Mouse (Mus musculus) kidney, postnatal 10 days (tissue): ENCODE results near the gene Fam167b.
A peak's percentile ranks its signal among the peaks of the same experiment; 100 is the strongest.

Experiments
- DNase-seq: peaks from one replicate; pipeline ENCODE4 v3.0.0; 2021; ENCODE audit warnings: mixed read lengths

The Fam167b gene

DNA sequence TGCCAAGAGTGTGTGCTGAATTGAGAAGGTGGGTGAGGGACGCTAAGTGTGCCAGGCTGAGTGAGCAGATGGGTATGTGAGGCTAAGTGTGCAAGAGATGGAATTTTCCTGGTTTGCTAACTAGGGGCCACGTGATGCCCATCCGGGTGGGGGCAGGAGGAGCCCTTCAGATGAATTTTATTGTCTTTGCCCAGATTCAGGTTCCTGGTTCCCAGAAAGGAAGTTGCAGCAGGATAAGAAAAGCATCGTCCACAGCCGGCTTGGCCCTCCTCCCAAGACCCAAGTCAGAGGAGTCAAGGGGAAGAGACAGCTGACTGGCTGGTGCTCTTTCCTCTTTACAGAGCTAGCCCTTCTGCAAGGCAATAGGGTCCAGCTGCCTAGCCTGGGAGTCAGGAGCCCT, at the start of gene Fam167b:
Fam167b (minus strand) TSS at position 84 of the 400 bp plus-strand sequence.
- DNase-seq = peak; percentile 76

DNA sequence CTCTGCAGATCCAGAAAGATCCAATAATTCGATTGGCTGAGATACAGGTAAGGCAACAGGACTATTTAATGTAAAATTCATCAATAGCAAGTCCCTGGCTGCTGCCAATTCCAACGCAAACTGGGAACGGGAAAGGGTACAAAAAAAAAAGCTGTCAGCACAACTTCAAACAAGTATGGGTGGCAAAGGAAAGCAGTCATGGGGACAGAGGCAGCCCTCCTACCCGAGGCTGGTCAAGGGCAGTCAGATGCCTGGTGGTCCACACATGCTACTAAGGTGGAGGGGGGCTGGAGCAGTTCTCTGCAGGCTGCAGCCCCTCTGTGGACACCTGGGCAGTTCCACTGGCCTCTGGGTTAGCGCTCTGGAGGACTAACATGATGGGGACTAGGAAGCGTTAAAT, 47.7 kb upstream of the Fam167b start:
- DNase-seq = no peak

- DNase-seq = no peak
Observed at GRCm38 (mm10) chr4:129625496-129625895, 47.1 kb upstream of the Fam167b start.

DNA sequence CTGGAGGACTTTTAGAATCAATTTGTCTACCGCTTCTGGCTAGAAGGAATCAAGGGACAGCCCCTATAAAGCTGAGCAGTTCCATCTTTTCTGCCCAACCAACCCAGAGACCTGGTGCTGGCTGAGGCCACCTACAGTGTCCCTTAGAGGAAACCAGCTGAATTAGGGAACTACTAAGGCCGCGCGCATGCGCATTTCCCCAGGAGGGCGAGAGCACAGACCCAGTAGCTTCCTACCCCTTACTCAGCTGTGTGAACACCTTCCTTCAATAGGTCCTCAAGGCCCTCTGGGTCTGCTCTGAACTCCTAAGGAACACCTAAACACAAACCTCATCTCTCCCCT, 46.7 kb upstream of the Fam167b start:
- peak; percentile 70 for DNase-seq

- peak; percentile 88 for DNase-seq
Observed at GRCm38 (mm10) chr4:129624281-129625028, 46.1 kb upstream of the Fam167b start.

DNA sequence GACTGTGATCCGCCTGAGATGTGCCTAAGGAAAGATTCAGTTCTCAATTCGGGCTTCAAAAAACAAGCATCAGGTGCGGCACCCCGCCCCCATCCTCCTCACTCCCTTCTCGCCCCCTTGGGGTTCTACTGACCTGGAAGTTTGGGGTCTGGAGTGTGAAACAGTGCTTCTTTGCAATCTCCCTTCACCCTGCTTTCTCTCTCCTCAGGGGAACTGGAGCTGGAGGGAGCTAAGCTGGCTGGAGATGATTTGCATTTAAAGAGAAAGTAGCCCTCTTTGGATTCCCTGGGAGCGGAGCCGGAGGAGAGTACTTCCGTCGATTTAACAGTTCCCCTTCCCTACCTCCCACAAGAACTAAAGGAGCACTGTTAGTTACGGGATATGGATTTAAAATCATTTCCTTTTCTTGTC, 45.3 kb upstream of the Fam167b start, which contains the start of gene Ccdc28b:
Ccdc28b (minus strand) TSS at position 267 of the 411 bp plus-strand sequence.
- DNase-seq = peak; percentile 67

DNA sequence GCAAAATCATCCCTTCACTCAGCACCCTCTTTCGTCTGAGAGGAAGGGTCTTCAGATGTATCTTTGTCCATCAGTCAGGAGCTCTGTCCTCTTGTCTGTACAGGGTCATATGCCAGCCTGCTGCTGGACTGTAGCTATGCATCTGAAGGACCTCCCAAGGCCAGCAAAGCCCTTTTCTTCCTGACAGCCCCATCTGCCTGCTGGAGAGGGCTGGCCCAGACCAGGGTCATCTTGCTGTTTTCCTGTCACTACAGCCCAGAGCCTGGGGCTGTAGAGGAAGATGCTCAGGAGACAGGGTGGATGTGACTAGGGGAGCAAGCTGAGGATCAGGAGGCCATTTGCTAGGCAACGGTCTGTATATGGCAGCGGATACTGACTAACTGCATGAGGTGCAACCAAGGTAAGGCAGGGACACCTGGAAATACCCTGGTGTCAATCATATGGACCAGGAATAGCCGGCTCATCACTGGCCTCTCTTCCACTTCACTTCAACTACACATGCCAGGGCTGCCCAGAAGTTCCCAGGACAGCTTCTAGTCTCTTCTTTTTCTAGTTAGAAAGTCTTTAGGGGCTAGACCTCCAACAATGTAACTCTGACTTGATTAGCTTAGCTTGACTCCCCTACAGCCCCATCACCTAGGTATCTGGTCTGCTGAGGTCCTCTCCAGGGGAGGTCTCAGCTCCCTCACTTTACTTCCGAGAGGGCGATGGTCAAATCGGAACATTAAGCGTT, 44.6 kb upstream of the Fam167b start:
- no peak for DNase-seq

- DNase-seq = no peak
Observed at GRCm38 (mm10) chr4:129622120-129622802, 43.9 kb upstream of the Fam167b start.

- peak; percentile 49 for DNase-seq
Observed at GRCm38 (mm10) chr4:129621283-129621841, 43.0 kb upstream of the Fam167b start.

GRCm38 (mm10) chr4:129620419-129621282, 42.3 kb upstream of the Fam167b start:
- no peak for DNase-seq

DNA sequence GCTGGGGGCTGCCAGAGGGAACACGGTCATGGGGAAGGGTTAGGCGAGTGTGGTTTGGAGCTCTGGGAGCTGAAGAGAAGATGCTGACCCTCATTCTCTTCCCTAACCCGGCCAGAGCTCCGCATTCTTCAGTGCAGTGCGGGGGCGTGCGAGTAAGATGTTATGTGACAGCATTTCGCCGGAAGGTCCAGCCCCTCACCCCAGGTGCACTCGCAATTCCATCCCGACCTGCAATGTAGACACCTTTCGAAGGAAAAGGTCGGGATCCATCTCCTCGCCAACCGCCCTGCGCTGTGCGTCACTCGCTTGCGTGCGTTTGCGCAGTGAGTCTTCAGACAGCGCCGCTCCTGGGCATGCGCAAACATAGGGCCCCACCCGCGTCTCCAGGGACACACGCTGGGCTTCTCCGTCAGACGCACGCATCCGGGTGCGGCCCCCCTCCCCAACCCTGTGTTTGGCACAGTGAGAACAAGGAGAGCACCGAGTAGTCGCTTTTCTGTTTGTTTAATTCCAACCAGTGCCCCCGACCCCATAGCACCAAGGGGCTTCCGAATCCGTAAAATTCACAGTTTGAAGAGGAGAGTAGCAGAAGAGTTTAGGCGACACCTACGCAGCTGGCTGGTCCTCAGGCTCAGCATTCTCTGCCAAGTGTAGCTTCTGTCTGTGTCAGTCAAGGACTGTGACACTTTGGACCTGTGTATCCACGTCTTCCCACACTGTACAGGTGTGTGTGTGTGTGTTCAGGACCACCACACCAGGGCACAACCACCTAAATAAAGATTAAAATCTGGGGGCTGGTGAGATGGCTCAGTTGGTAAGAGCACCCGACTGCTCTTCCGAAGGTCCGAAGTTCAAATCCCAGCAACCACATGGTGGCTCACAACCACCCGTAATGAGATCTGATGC, 40.7 kb upstream of the Fam167b start, which contains the start of gene Iqcc:
Iqcc (minus strand) TSS at position 314 of the 906 bp plus-strand sequence.
- DNase-seq = peak; percentile 98

DNA sequence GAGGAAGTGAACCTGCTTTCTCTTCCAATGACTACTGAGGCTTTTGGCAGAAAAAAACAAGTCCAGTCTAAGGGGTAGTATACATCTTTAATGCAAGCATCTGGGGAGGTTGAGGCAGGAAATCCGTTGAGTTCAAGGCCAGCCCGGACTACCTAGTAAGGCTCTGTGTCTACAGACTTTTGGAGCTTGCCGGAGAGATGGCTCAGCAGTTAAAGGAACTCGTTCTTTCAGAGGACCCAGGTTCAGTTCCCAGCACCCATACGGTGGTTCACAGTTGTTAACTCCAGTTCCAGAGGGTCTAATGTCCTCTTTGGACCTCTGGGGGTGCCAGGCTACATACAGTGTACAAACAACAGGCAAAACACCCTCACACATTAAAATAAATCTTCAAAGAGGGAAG, 39.7 kb upstream of the Fam167b start:
- DNase-seq = no peak

DNA sequence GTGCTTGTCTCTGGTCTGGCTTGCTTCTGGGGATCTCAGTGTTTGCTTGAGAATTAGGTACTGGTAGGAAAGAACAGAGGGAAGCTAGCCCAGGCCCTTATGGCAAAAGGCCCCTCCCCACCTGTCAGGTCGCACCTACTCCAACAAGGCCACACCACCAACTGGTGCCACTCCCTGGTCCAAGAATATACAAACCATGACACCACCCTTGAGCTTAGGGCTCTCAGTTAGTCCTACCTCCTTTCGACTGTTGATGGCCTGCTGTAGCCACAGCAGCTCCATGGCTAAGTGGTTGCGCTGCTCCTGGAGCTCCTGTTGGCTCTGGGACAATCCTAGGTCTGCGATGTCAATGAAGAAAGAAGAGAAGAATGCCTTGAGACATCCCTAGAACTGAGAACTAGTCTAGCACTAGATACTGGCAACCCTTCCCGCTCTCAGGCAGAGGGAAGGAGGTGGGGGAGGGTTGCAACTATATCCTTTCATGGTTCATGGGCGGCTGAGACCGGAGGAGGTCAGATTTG, 38.8 kb upstream of the Fam167b start:
- no peak for DNase-seq

DNA sequence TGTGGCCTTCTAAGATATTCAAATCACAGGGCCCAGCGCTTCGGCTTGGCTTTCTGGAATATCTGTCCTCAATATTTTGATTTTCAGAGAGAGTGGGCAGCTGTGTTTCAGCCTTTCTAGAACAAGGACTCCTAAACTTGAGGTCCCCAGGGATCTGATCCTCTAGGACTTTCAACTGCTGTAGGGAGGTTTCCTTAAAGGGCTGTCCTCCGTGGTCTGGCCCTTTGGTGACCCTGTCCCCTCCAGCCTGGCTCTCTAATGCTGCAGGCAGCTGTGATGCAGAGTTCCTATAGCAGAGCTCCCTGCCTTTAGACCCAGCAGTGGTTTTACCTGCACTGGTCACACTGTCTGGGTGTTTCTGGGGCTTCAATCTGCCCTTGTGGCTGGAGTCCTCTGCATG, 38.3 kb upstream of the Fam167b start:
- no peak for DNase-seq

DNA sequence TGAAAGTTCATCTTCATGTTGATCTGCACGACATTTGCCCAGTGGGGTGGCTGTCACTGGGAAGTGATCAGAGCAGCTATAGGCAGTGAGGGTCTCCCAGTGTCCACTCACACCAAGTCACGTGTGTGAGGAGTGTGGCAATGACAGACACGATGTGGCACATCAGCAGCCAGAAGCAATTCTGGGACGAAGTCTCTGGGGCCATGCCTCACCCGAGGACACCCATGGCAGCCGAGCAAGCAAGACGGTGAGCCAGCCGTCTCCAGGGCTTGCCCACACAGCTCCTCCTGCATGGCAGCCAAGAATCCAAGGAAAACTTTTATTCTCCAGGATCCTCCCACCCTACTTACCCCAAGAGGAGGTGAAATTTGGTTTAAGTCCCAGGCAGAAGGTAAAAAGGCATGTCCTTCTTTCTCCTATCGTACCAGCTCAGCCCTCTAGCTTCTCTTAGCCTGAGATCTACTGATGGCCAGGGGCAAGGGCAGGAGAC, 37.5 kb upstream of the Fam167b start:
- no peak for DNase-seq

GRCm38 (mm10) chr4:129614093-129614492, 35.7 kb upstream of the Fam167b start, which contains the start of gene Dcdc2b:
Gene Dcdc2b (minus strand): TSS chr4:129614257.
- DNase-seq = no peak

- no peak for DNase-seq
Observed at GRCm38 (mm10) chr4:129610472-129610871, 32.1 kb upstream of the Fam167b start.

DNA sequence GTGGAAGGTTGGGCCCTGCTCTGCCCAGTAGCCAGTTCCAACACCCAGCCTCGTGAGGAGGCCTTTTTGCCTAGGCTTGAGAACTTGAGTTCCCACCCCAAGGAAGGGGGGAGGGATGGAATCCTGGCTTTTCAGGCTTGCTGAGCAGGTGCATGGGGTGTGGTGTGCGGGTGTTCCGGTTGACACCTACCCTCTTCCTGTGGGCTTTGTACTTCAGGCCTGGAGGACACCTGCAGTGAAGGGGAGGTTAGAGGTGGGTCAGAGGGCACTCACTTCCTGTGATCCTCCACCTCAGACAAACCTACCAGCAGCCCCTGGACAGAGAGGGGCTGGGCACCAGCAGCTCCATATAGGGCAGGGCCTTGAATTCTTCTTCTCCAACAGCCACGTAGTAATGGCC, 31.7 kb upstream of the Fam167b start:
- DNase-seq = no peak

- DNase-seq = no peak
Observed at GRCm38 (mm10) chr4:129609139-129609631, 30.8 kb upstream of the Fam167b start.

GRCm38 (mm10) chr4:129608426-129609025, 30.2 kb upstream of the Fam167b start:
- DNase-seq = peak; percentile 91
